21 mouse cellular contexts compared by ENCODE assay signal in genomic region chr3:129197786-129198626, GRCm38 (mm10). TPM values are rescaled to one million over a fixed set of nuclear protein-coding genes. Genes with fewer than 3 reads are reported as not detected.
DNase-seq lines count a peak whose midpoint lies in the region; ATAC-seq and TF ChIP-seq lines count a peak whose summit lies in the region.
"Had no signal": no experiment of that assay in that cellular context is flagged by ENCODE, and none has a peak within 500 bp of the region (broad histone marks: within the 10 kb centered on the region; RNA-seq: fewer than 3 reads in every experiment).

No protein-coding gene starts in this region.

- H3K27ac ChIP-seq in forebrain, postnatal 0 days (ENCODE audit: low read depth, low read length), result no peak overlapping the region
- no peak overlapping the region for H3K27ac ChIP-seq in forebrain, embryonic 11.5 days (ENCODE audit: low read depth, low read length)
- no peak overlapping the region for H3K27ac ChIP-seq in neural tube, embryonic 15.5 days (replicated peaks)
- no peak overlapping the region for H3K27ac ChIP-seq in midbrain, embryonic 13.5 days
- no peak overlapping the region for H3K27ac ChIP-seq in stomach, postnatal 0 days (replicated peaks)
- H3K27ac ChIP-seq: forebrain, embryonic 13.5 days; hindbrain, embryonic 14.5 days; intestine, embryonic 15.5 days; limb, embryonic 15.5 days; liver, embryonic 15.5 days; stomach, embryonic 15.5 days had no signal

- H3K9me3 ChIP-seq in forebrain, postnatal 0 days (ENCODE audit: low read length), result no peaks in the 10 kb centered on the region
- no peaks in the 10 kb centered on the region for H3K9me3 ChIP-seq in forebrain, embryonic 11.5 days (ENCODE audit: control insufficient read depth, low read length)
- H3K9me3 ChIP-seq in neural tube, embryonic 15.5 days (replicated peaks), result no peaks in the 10 kb centered on the region
- H3K9me3 ChIP-seq in midbrain, embryonic 13.5 days, result no peaks in the 10 kb centered on the region
- H3K9me3 ChIP-seq in stomach, postnatal 0 days (ENCODE audit: control insufficient read depth, low read length), result no peaks in the 10 kb centered on the region
- H3K9me3 ChIP-seq: forebrain, embryonic 13.5 days; intestine, embryonic 15.5 days; limb, embryonic 15.5 days; liver, embryonic 15.5 days; stomach, embryonic 15.5 days had no signal

- peaks cover 81% of the 10 kb centered on the region for H3K27me3 ChIP-seq in forebrain, postnatal 0 days (ENCODE audit: insufficient read depth, low read length)
- H3K27me3 ChIP-seq in forebrain, embryonic 11.5 days (ENCODE audit: control insufficient read depth, insufficient read depth, low read length), result peaks cover 81% of the 10 kb centered on the region
- H3K27me3 ChIP-seq in neural tube, embryonic 15.5 days (replicated peaks), result peaks cover 79% of the 10 kb centered on the region
- H3K27me3 ChIP-seq in midbrain, embryonic 13.5 days, result peaks cover 89% of the 10 kb centered on the region
- H3K27me3 ChIP-seq in stomach, postnatal 0 days (ENCODE audit: control insufficient read depth, insufficient read depth, low read length), result peaks cover 15% of the 10 kb centered on the region; the same call in 1 of the 2 replicates

- TF ChIP-seq CTCF in forebrain, postnatal 0 days (IDR thresholded peaks at IDR 0.05; ENCODE audit: low read depth), result no peak
- no peak for TF ChIP-seq CTCF in stomach, postnatal 0 days (IDR thresholded peaks at IDR 0.05; ENCODE audit: low read depth)

- no peak for TF ChIP-seq EP300 in stomach, postnatal 0 days (optimal IDR thresholded peaks at IDR 0.05)

- no peaks in the 10 kb centered on the region for H3K36me3 ChIP-seq in forebrain, postnatal 0 days (ENCODE audit: insufficient read depth)
- no peaks in the 10 kb centered on the region for H3K36me3 ChIP-seq in forebrain, embryonic 11.5 days (ENCODE audit: control insufficient read depth, insufficient read depth, low read length)
- H3K36me3 ChIP-seq in neural tube, embryonic 15.5 days, result no peaks in the 10 kb centered on the region
- no peaks in the 10 kb centered on the region for H3K36me3 ChIP-seq in midbrain, embryonic 13.5 days
- H3K36me3 ChIP-seq in stomach, postnatal 0 days (ENCODE audit: control insufficient read depth, insufficient read depth, low read length), result no peaks in the 10 kb centered on the region
- H3K36me3 ChIP-seq: intestine, embryonic 15.5 days; limb, embryonic 15.5 days; liver, embryonic 15.5 days; stomach, embryonic 15.5 days had no signal

- 0 out of 2 replicates have a peak, but pooled peaks cover 7% of the 10 kb centered on the region for H3K4me1 ChIP-seq in forebrain, postnatal 0 days (ENCODE audit: insufficient read depth)
- peaks cover 11% of the 10 kb centered on the region for H3K4me1 ChIP-seq in forebrain, embryonic 11.5 days (replicated peaks; ENCODE audit: control insufficient read depth, insufficient read depth, low read length)
- H3K4me1 ChIP-seq in neural tube, embryonic 15.5 days, result peaks cover 16% of the 10 kb centered on the region
- peaks cover 22% of the 10 kb centered on the region for H3K4me1 ChIP-seq in midbrain, embryonic 13.5 days (replicated peaks)
- no peaks in the 10 kb centered on the region for H3K4me1 ChIP-seq in stomach, postnatal 0 days (replicated peaks; ENCODE audit: control insufficient read depth, insufficient read depth)
- H3K4me1 ChIP-seq: liver, embryonic 15.5 days had no signal

- DNase-seq in forebrain, postnatal 0 days, result peak; percentile 20
- DNase-seq in forebrain, embryonic 11.5 days (ENCODE audit: low spot score), result no peak
- peak; percentile 37 for DNase-seq in neural tube, embryonic 10.5 days (ENCODE audit: extremely low spot score, low spot score)
- no peak for DNase-seq in kidney, adult 9 months
- DNase-seq in layer of hippocampus, adult 8-10 months (ENCODE audit: low spot score in 2 of 2), result no peak
- no peak for DNase-seq in stomach, postnatal 0 days (ENCODE audit: low spot score)
- DNase-seq: cerebellum, adult 8-10 months; gastrocnemius, postnatal 36 days; lung, postnatal 10 days; thymus, adult 2 months had no signal

- ATAC-seq in forebrain, postnatal 0 days, result no peak
- no peak for ATAC-seq in forebrain, embryonic 11.5 days (replicated peaks; ENCODE audit: low FRiP score)
- no peak for ATAC-seq in neural tube, embryonic 15.5 days (ENCODE audit: low FRiP score)
- ATAC-seq in midbrain, embryonic 13.5 days, result no peak
- no peak for ATAC-seq in stomach, postnatal 0 days (ENCODE audit: low FRiP score, low TSS enrichment)
- ATAC-seq: forebrain, embryonic 13.5 days; intestine, embryonic 15.5 days had no signal

- no peak overlapping the region for H3K4me3 ChIP-seq in forebrain, postnatal 0 days (ENCODE audit: low read depth, low read length)
- no peak overlapping the region for H3K4me3 ChIP-seq in forebrain, embryonic 11.5 days (ENCODE audit: low read depth, low read length)
- H3K4me3 ChIP-seq in neural tube, embryonic 15.5 days (replicated peaks), result no peak overlapping the region
- H3K4me3 ChIP-seq in midbrain, embryonic 13.5 days (replicated peaks), result no peak overlapping the region
- H3K4me3 ChIP-seq in stomach, postnatal 0 days (ENCODE audit: low read depth, low read length), result no peak overlapping the region
- H3K4me3 ChIP-seq: forebrain, embryonic 13.5 days; liver, embryonic 15.5 days; stomach, embryonic 15.5 days had no signal

- no peak overlapping the region for H3K9ac ChIP-seq in forebrain, postnatal 0 days
- no peak overlapping the region for H3K9ac ChIP-seq in forebrain, embryonic 11.5 days (ENCODE audit: low read length)
- H3K9ac ChIP-seq in neural tube, embryonic 15.5 days (replicated peaks), result no peak overlapping the region
- no peak overlapping the region for H3K9ac ChIP-seq in midbrain, embryonic 13.5 days (replicated peaks)
- H3K9ac ChIP-seq in stomach, postnatal 0 days (ENCODE audit: low read length), result no peak overlapping the region
- H3K9ac ChIP-seq: forebrain, embryonic 13.5 days; hindbrain, embryonic 14.5 days; intestine, embryonic 15.5 days; limb, embryonic 15.5 days; liver, embryonic 15.5 days; stomach, embryonic 15.5 days had no signal

- no peak overlapping the region for H3K4me2 ChIP-seq in forebrain, postnatal 0 days (ENCODE audit: low read depth)
- H3K4me2 ChIP-seq in forebrain, embryonic 11.5 days (ENCODE audit: low read depth, low read length, severe bottlenecking), result no peak overlapping the region
- no peak overlapping the region for H3K4me2 ChIP-seq in neural tube, embryonic 15.5 days
- peak overlapping the region; percentile 30 for H3K4me2 ChIP-seq in midbrain, embryonic 13.5 days (replicated peaks)
- H3K4me2 ChIP-seq in stomach, postnatal 0 days (replicated peaks; ENCODE audit: low read depth), result no peak overlapping the region
- H3K4me2 ChIP-seq: forebrain, embryonic 13.5 days; hindbrain, embryonic 14.5 days; limb, embryonic 15.5 days; liver, embryonic 15.5 days had no signal

- WGBS in forebrain, postnatal 0 days, result 2% methylated on average over 16 of the region's 16 CpGs
- 2% methylated on average over 16 of the region's 16 CpGs for WGBS in forebrain, embryonic 11.5 days
- WGBS in neural tube, embryonic 15.5 days, result 2% methylated on average over 16 of the region's 16 CpGs
- WGBS in midbrain, embryonic 13.5 days, result 1% methylated on average over 16 of the region's 16 CpGs
- 22% methylated on average over 16 of the region's 16 CpGs for WGBS in stomach, postnatal 0 days

RNA-seq across cellular contexts. Expression of gene Pitx2, which starts 1.7 kb away (rescaled TPM):
- 2.1 and 10.5 TPM in 2 replicates for total RNA-seq in forebrain, postnatal 0 days (2014; rRNA removed)
- polyA plus RNA-seq in forebrain, postnatal 0 days (2015; fragmentation: Nextera tagmentation; extraction: Ambion mirVana), result 2.5 and 7.2 TPM in 2 replicates
- 9.2 and 11.9 TPM in 2 replicates for polyA plus RNA-seq in forebrain, embryonic 11.5 days (2014; fragmentation: Nextera tagmentation; extraction: Ambion mirVana)
- polyA plus RNA-seq in neural tube, embryonic 15.5 days (2015; fragmentation: Nextera tagmentation; extraction: Ambion mirVana), result 5.1 and 5.2 TPM in 2 replicates
- polyA plus RNA-seq in midbrain, embryonic 13.5 days (2015; fragmentation: Nextera tagmentation; extraction: Ambion mirVana), result 59.2 and 101 TPM in 2 replicates
- not detected for total RNA-seq in layer of hippocampus, adult 8-10 months (2022)
- 9.7 and 10.8 TPM in 2 replicates for polyA plus RNA-seq in stomach, postnatal 0 days (2015; fragmentation: Nextera tagmentation; extraction: Ambion mirVana)
- total RNA-seq: layer of hippocampus, postnatal 25 days; left cerebral cortex, postnatal 10 days; MEL had no signal

Comparison
In these comparisons a context has a peak if more than half of its experiments do, and no peak if none do; other contexts are left out.
1. DNase-seq: peak in forebrain, postnatal 0 days (single experiment) and neural tube, embryonic 10.5 days (single experiment); none in forebrain, embryonic 11.5 days (single experiment), kidney, adult 9 months (single experiment), layer of hippocampus, adult 8-10 months (0 of 2) and stomach, postnatal 0 days (single experiment).